Mouse (Mus musculus) liver, embryonic 18 days (tissue): Measurements from ENCODE around the gene Nat8. TPM values are rescaled to one million over a fixed set of nuclear protein-coding genes. Genes with fewer than 3 reads are reported as not detected.

Source experiments
- polyA plus RNA-seq: library from polyadenylated mRNA; depleted of rRNA; stranded (reverse); fragments of >200 nt; gene quantifications from 2 replicates; pipeline ENCODE4 v1.2.3, GENCODE M21; 2012; rRNA removed

The Nat8 gene
- 0.03 and 0.12 TPM in 2 replicates for polyA plus RNA-seq

DNA sequence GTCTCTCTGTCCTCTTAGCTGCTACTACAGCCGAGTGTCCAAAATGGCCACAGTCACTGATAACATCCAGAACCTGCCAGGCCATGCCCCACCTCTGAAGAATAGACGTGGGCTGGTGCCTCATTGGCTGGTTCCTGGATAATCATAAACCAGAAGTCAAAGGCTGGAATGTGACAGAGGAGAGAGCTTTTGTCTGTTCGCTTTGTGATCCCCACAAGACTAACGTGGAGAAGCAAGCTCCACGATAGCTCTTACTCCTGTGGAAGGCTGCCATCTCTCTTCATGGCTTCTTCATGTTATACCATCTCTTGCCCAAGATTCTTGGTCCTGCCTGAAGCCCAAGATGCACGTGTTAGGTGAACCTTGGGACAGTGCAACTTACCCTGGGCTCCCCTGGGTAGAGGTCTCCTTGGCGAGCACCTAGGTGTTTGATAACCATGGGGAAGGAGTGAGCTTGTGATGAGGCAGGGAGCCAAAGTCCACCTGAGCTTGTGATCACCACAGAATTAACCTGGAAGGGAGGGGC is at the start of gene Nat8:
Gene Nat8 (minus strand): TSS at position 287 of the 526 bp plus-strand sequence.

DNA sequence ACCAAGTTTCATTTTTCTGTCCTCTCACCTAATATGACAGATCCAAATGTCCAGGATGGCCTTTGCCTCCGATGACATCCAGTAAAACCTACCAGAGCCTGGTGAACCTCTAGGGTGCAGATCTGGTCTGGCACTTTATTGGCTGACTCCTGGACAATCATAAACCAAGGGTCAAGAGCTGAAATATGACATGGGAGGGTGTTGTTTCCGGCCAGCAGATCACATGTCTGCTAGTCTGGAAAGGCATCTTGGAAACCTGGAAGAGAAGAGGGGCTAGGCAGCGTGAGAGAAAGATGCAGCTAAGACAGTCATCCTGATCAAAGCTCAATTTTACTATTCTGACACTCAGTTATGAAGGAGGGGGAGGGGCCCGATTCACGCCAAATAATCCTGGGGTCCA is 37.1 kb upstream of the Nat8 start, which contains the start of gene Nat8f2:
Gene Nat8f2 (minus strand): TSS at position 153 of the 400 bp plus-strand sequence.

DNA sequence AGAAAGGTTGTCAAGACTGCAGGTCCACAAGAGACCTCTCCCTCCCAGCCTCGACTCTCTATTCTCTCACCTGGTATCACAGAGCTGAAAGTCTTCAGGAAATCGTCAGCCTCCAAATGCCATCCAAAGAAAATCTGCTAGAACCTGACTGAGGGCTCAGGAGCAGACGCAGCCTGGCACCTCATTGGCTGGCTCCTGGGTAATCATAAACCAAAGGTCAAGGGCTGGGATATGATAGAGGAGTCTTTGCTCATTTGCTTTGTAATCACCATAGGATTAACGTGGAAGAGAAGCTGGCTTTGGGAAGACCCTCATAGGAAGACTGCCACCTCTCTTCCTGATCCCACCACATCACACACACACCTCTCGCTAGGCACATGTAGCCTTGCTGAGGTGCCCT is 11.0 kb downstream of the Nat8 start, which contains the start of the genes Nat8f6 and Nat8f5:
Gene Nat8f6 (minus strand): TSS at position 118 of the 400 bp plus-strand sequence.
Gene Nat8f5 (minus strand): TSS at position 136 of the 400 bp plus-strand sequence.

Other genes starting within 250 kb of the Nat8 start
- 1.0 and 1.1 TPM in 2 replicates for gene Alms1, start 244.6 kb downstream of the Nat8 start, polyA plus RNA-seq
- gene Nat8f7, start 118.9 kb downstream of the Nat8 start, polyA plus RNA-seq: 0.01 and 0.02 TPM in 2 replicates
- 0.04 TPM in 1 of 2 replicates, not detected in the other for gene Nat8f3, start 66.3 kb downstream of the Nat8 start, polyA plus RNA-seq
- gene Nat8f6, start 11.1 kb downstream of the Nat8 start, polyA plus RNA-seq: 0.06 TPM in 1 of 2 replicates, not detected in the other
- 0.02 TPM in 1 of 2 replicates, not detected in the other for gene Nat8f5, start 11.1 kb downstream of the Nat8 start, polyA plus RNA-seq
- 0.15 and 0.24 TPM in 2 replicates for gene Nat8f2, start 37.1 kb upstream of the Nat8 start, polyA plus RNA-seq
- 2.3 and 2.4 TPM in 2 replicates for gene Nat8f4, start 72.8 kb upstream of the Nat8 start, polyA plus RNA-seq
- gene Tprkb, start 79.8 kb upstream of the Nat8 start, polyA plus RNA-seq: 21.2 and 23.1 TPM in 2 replicates
- gene Nat8f1, start 83.6 kb upstream of the Nat8 start, polyA plus RNA-seq: 73.5 and 78.9 TPM in 2 replicates
- 19.2 and 20.3 TPM in 2 replicates for gene Dusp11, start 129.6 kb upstream of the Nat8 start, polyA plus RNA-seq
- gene Figla, start 184.1 kb upstream of the Nat8 start, polyA plus RNA-seq: not detected in 2 replicates
- gene Add2, start 196.6 kb upstream of the Nat8 start, polyA plus RNA-seq: 32.1 and 33.2 TPM in 2 replicates